Comparison of ENCODE assay signal across 25 mouse cellular contexts in the genomic region with DNA sequence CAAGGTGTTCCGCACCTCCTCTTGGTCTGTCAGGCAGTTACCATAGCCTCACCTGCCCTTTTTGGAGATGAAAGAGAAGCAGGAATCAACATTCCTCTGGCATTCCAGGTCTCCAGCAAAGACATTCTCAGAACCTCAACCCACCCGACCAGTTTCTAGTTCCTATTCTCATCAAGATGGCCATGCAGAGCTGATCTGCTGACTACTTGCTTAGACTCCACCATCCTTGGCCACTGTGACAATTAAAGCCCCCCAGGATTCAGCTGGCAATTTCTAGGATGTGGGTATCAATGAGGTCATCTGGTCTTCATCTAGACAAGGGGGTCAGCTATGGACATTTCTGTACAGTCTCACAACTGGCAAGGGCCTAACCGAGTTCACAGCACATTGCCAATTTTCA. TPM values are rescaled to one million over a fixed set of nuclear protein-coding genes. Genes with fewer than 3 reads are reported as not detected.
A peak's percentile ranks its signal among the peaks of the same experiment; 100 is the strongest.
DNase-seq lines count a peak whose midpoint lies in the region; ATAC-seq and TF ChIP-seq lines count a peak whose summit lies in the region.
"Had no signal": no experiment of that assay in that cellular context is flagged by ENCODE, and none has a peak within 500 bp of the region (broad histone marks: within the 10 kb centered on the region; RNA-seq: fewer than 3 reads in every experiment).

No protein-coding gene starts in this region.

- WGBS in heart, adult 2 months: 82% methylated on average over 3 of the region's 3 CpGs
- 82% methylated on average over 3 of the region's 3 CpGs for WGBS in intestine, embryonic 14.5 days
- 80% methylated on average over 3 of the region's 3 CpGs for WGBS in intestine, embryonic 16.5 days
- WGBS in lung, embryonic 15.5 days: 61% methylated on average over 3 of the region's 3 CpGs
- WGBS in midbrain, embryonic 11.5 days: 87% methylated on average over 3 of the region's 3 CpGs
- 95% methylated on average over 3 of the region's 3 CpGs for WGBS in midbrain, embryonic 16.5 days

- no peak for ATAC-seq in intestine, embryonic 14.5 days (replicated peaks; ENCODE audit: low FRiP score, low TSS enrichment, low read depth)
- no peak for ATAC-seq in intestine, embryonic 16.5 days
- no peak for ATAC-seq in lung, embryonic 15.5 days (ENCODE audit: borderline replicate concordance, extremely low read depth, low FRiP score, low TSS enrichment)
- ATAC-seq in midbrain, embryonic 11.5 days (ENCODE audit: low FRiP score): no peak
- ATAC-seq in midbrain, embryonic 16.5 days: no peak
- ATAC-seq: activated CD4-positive, CD25-positive, alpha-beta regulatory T cell, adult 4 months; CD4-positive, CD25-positive, alpha-beta regulatory T cell, adult 4 months; forebrain, embryonic 13.5 days; Patski had no signal

- no peaks in the 10 kb centered on the region for H3K27me3 ChIP-seq in heart, adult 2 months (ENCODE audit: control insufficient read depth, insufficient read depth, low read length)
- H3K27me3 ChIP-seq in intestine, embryonic 14.5 days (replicated peaks; ENCODE audit: control insufficient read depth, insufficient read depth, low read length): no peaks in the 10 kb centered on the region
- H3K27me3 ChIP-seq in intestine, embryonic 16.5 days (replicated peaks; ENCODE audit: control insufficient read depth, insufficient read depth, low read length): no peaks in the 10 kb centered on the region
- H3K27me3 ChIP-seq in lung, embryonic 15.5 days: no peaks in the 10 kb centered on the region
- H3K27me3 ChIP-seq in midbrain, embryonic 11.5 days (ENCODE audit: control insufficient read depth, insufficient read depth, low read length): no peaks in the 10 kb centered on the region
- H3K27me3 ChIP-seq in midbrain, embryonic 16.5 days (ENCODE audit: control insufficient read depth, insufficient read depth, low read depth, low read length): no peaks in the 10 kb centered on the region
- H3K27me3 ChIP-seq: CH12.LX; embryonic facial prominence, embryonic 12.5 days; forebrain, embryonic 13.5 days; Patski had no signal

- H3K9ac ChIP-seq in heart, adult 2 months (ENCODE audit: low read depth, low read length): no peak overlapping the region
- H3K9ac ChIP-seq in intestine, embryonic 14.5 days (ENCODE audit: low read length): no peak overlapping the region
- H3K9ac ChIP-seq in intestine, embryonic 16.5 days (ENCODE audit: low read depth, low read length): no peak overlapping the region
- no peak overlapping the region for H3K9ac ChIP-seq in lung, embryonic 15.5 days
- H3K9ac ChIP-seq in midbrain, embryonic 11.5 days (ENCODE audit: low read length): no peak overlapping the region
- H3K9ac ChIP-seq in midbrain, embryonic 16.5 days (ENCODE audit: low read depth, low read length): no peak overlapping the region
- H3K9ac ChIP-seq: embryonic facial prominence, embryonic 12.5 days; forebrain, embryonic 13.5 days had no signal

- H3K36me3 ChIP-seq in heart, adult 2 months (ENCODE audit: control insufficient read depth, insufficient read depth, low read length): no peaks in the 10 kb centered on the region
- H3K36me3 ChIP-seq in intestine, embryonic 14.5 days (ENCODE audit: control insufficient read depth, insufficient read depth, low read length): no peaks in the 10 kb centered on the region
- no peaks in the 10 kb centered on the region for H3K36me3 ChIP-seq in intestine, embryonic 16.5 days (ENCODE audit: control insufficient read depth, insufficient read depth, low read length)
- H3K36me3 ChIP-seq in lung, embryonic 15.5 days: no peaks in the 10 kb centered on the region
- no peaks in the 10 kb centered on the region for H3K36me3 ChIP-seq in midbrain, embryonic 11.5 days (ENCODE audit: control insufficient read depth, insufficient read depth, low read length)
- no peaks in the 10 kb centered on the region for H3K36me3 ChIP-seq in midbrain, embryonic 16.5 days (ENCODE audit: control insufficient read depth, insufficient read depth, low read length)
- H3K36me3 ChIP-seq: embryonic facial prominence, embryonic 10.5 days; embryonic facial prominence, embryonic 12.5 days; G1E had no signal

- no peaks in the 10 kb centered on the region for H3K4me1 ChIP-seq in heart, adult 2 months (ENCODE audit: control insufficient read depth, insufficient read depth, low read length)
- no peaks in the 10 kb centered on the region for H3K4me1 ChIP-seq in intestine, embryonic 14.5 days (replicated peaks; ENCODE audit: control insufficient read depth, insufficient read depth, low read length)
- no peaks in the 10 kb centered on the region for H3K4me1 ChIP-seq in intestine, embryonic 16.5 days (ENCODE audit: control insufficient read depth, insufficient read depth, low read length)
- H3K4me1 ChIP-seq in lung, embryonic 15.5 days: peaks cover 10% of the 10 kb centered on the region
- H3K4me1 ChIP-seq in midbrain, embryonic 11.5 days (ENCODE audit: control insufficient read depth, insufficient read depth, low read length): no peaks in the 10 kb centered on the region
- no peaks in the 10 kb centered on the region for H3K4me1 ChIP-seq in midbrain, embryonic 16.5 days (ENCODE audit: control insufficient read depth, insufficient read depth, low read length)
- H3K4me1 ChIP-seq: embryonic facial prominence, embryonic 10.5 days; embryonic facial prominence, embryonic 12.5 days; forebrain, embryonic 13.5 days had no signal

- intact Hi-C loops in heart, adult 2 months (cut with DNase I): no loop called here

- no peak overlapping the region for H3K4me3 ChIP-seq in heart, adult 2 months
- H3K4me3 ChIP-seq in intestine, embryonic 14.5 days (ENCODE audit: low read depth, low read length): no peak overlapping the region
- no peak overlapping the region for H3K4me3 ChIP-seq in intestine, embryonic 16.5 days (ENCODE audit: low read length)
- H3K4me3 ChIP-seq in lung, embryonic 15.5 days: no peak overlapping the region
- no peak overlapping the region for H3K4me3 ChIP-seq in midbrain, embryonic 11.5 days (ENCODE audit: low read depth, low read length)
- no peak overlapping the region for H3K4me3 ChIP-seq in midbrain, embryonic 16.5 days (ENCODE audit: low read depth, low read length)
- H3K4me3 ChIP-seq: embryonic facial prominence, embryonic 10.5 days; embryonic facial prominence, embryonic 12.5 days; forebrain, embryonic 13.5 days had no signal

- DNase-seq in heart, adult 11 months: peak; percentile 75
- DNase-seq in heart, adult 2 months: no peak
- peak; percentile 33 for DNase-seq in intestine, embryonic 14.5 days (ENCODE audit: low spot score)
- no peak for DNase-seq in lung, postnatal 4 days
- DNase-seq in midbrain, embryonic 11.5 days (ENCODE audit: low spot score, missing footprints): peak; percentile 53
- DNase-seq: adrenal gland, adult 8-10 months; adrenal gland, postnatal 14 days; adrenal gland, postnatal 36 days; B cell, adult 2 months; cerebellum, adult 11-12 months; cerebellum, adult 2 months; cerebellum, adult 9-10 months; cerebellum, postnatal 10 days; cerebellum, postnatal 25 days had no signal

- TF ChIP-seq EP300 in heart, adult 2 months (IDR thresholded peaks at IDR 0.05; ENCODE audit: insufficient read depth, low read depth, low read length): no peak

- H3K4me2 ChIP-seq in intestine, embryonic 14.5 days (ENCODE audit: low read length): no peak overlapping the region
- no peak overlapping the region for H3K4me2 ChIP-seq in intestine, embryonic 16.5 days (ENCODE audit: low read depth, low read length)
- H3K4me2 ChIP-seq in lung, embryonic 15.5 days: no peak overlapping the region
- no peak overlapping the region for H3K4me2 ChIP-seq in midbrain, embryonic 11.5 days
- H3K4me2 ChIP-seq in midbrain, embryonic 16.5 days (ENCODE audit: low read length): no peak overlapping the region
- H3K4me2 ChIP-seq: embryonic facial prominence, embryonic 12.5 days; forebrain, embryonic 13.5 days had no signal

- no peak overlapping the region for H3K27ac ChIP-seq in heart, adult 2 months
- H3K27ac ChIP-seq in intestine, embryonic 14.5 days (ENCODE audit: low read depth): no peak overlapping the region
- no peak overlapping the region for H3K27ac ChIP-seq in intestine, embryonic 16.5 days (ENCODE audit: low read length)
- H3K27ac ChIP-seq in lung, embryonic 15.5 days: 0 out of 2 replicates have a peak overlapping the region, but pooled peaks have one; percentile 5
- H3K27ac ChIP-seq in midbrain, embryonic 11.5 days (ENCODE audit: low read depth, low read length): no peak overlapping the region
- no peak overlapping the region for H3K27ac ChIP-seq in midbrain, embryonic 16.5 days (ENCODE audit: low read length)
- H3K27ac ChIP-seq: embryonic facial prominence, embryonic 10.5 days; embryonic facial prominence, embryonic 12.5 days; forebrain, embryonic 13.5 days had no signal

- no peak for TF ChIP-seq CTCF in heart, adult 2 months (IDR thresholded peaks at IDR 0.05)

- no peaks in the 10 kb centered on the region for H3K79me2 ChIP-seq in heart, adult 2 months (replicated peaks; ENCODE audit: control insufficient read depth, insufficient read depth, low read length)

- TF ChIP-seq POLR2A in heart, adult 2 months (IDR thresholded peaks at IDR 0.05; ENCODE audit: insufficient read depth, low read depth, low read length): no peak

- H3K9me3 ChIP-seq in intestine, embryonic 14.5 days (ENCODE audit: control insufficient read depth, low read length): no peaks in the 10 kb centered on the region
- H3K9me3 ChIP-seq in intestine, embryonic 16.5 days (ENCODE audit: control insufficient read depth, low read length): no peaks in the 10 kb centered on the region
- H3K9me3 ChIP-seq in lung, embryonic 15.5 days: no peaks in the 10 kb centered on the region
- no peaks in the 10 kb centered on the region for H3K9me3 ChIP-seq in midbrain, embryonic 11.5 days (ENCODE audit: control insufficient read depth, low read length)
- H3K9me3 ChIP-seq in midbrain, embryonic 16.5 days (replicated peaks; ENCODE audit: control insufficient read depth, low read length, poor library complexity, severe bottlenecking): no peaks in the 10 kb centered on the region
- H3K9me3 ChIP-seq: embryonic facial prominence, embryonic 10.5 days; embryonic facial prominence, embryonic 12.5 days; forebrain, embryonic 13.5 days; G1E had no signal

RNA-seq across cellular contexts. Expression of a gene that starts 20.1 kb away (rescaled TPM):
- total RNA-seq in heart, adult 2 months (2021): 1 to 10 TPM; 1.7 to 1.9 TPM
- polyA plus RNA-seq in heart, adult 2 months (2012; rRNA removed): 1.4 and 2.4 TPM in 2 replicates
- polyA plus RNA-seq in intestine, embryonic 14.5 days (2014; fragmentation: Nextera tagmentation; extraction: Ambion mirVana): 2.1 and 2.6 TPM in 2 replicates
- polyA plus RNA-seq in intestine, embryonic 16.5 days (2015; fragmentation: Nextera tagmentation; extraction: Ambion mirVana): 2.2 and 2.4 TPM in 2 replicates
- 2.9 and 3.2 TPM in 2 replicates for polyA plus RNA-seq in lung, embryonic 15.5 days (2015; fragmentation: Nextera tagmentation; extraction: Ambion mirVana)
- 0.36 and 0.66 TPM in 2 replicates for polyA plus RNA-seq in midbrain, embryonic 11.5 days (2014; fragmentation: Nextera tagmentation; extraction: Ambion mirVana)
- polyA plus RNA-seq in midbrain, embryonic 16.5 days (2015; fragmentation: Nextera tagmentation; extraction: Ambion mirVana): 0.32 and 0.50 TPM in 2 replicates
- total RNA-seq: CH12.LX had no signal
- polyA plus RNA-seq: CD4-positive, CD25-positive, alpha-beta regulatory T cell, adult 4 months; G1E had no signal

Comparison
In these comparisons a context has a peak if more than half of its experiments do, and no peak if none do; other contexts are left out.
1. DNase-seq: peak in heart, adult 11 months (single experiment), intestine, embryonic 14.5 days (single experiment) and midbrain, embryonic 11.5 days (single experiment); none in heart, adult 2 months (0 of 2) and lung, postnatal 4 days (0 of 2).